Mouse (Mus musculus) hindbrain, embryonic 15.5 days (tissue): ENCODE measurements around the gene Tub. TPM values are rescaled to one million over a fixed set of nuclear protein-coding genes. Genes with fewer than 3 reads are reported as not detected.

Experiments used
- ATAC-seq: fragments of 200-750 bp; cut with Nextera tagmentation; 2 replicates; pipeline ENCODE4 v1.8.0; 2017; ENCODE audit warnings: low read depth, moderate number of reproducible peaks, moderate TSS enrichment; ENCODE audit not compliant: low FRiP score
- H3K27ac ChIP-seq: fragments of 300-500 bp; sonication (generic); replicated peaks from 2 replicates; pipeline ENCODE4 v1.5.1; 2015; ENCODE audit warnings: mild to moderate bottlenecking, inconsistent platforms
- H3K27me3 ChIP-seq: fragments of 300-500 bp; sonication (generic); 2 replicates; pipeline ENCODE4 v1.6.1; 2015; ENCODE audit warnings: control low read depth, inconsistent platforms
- H3K36me3 ChIP-seq: fragments of 300-500 bp; sonication (generic); 2 replicates; pipeline ENCODE4 v1.6.1; 2015; ENCODE audit warnings: control low read depth, inconsistent platforms
- H3K4me1 ChIP-seq: fragments of 300-500 bp; sonication (generic); replicated peaks from 2 replicates; pipeline ENCODE4 v1.6.1; 2015; ENCODE audit warnings: control low read depth, inconsistent platforms
- H3K4me2 ChIP-seq: fragments of 300-500 bp; sonication (generic); 2 replicates; pipeline ENCODE4 v1.6.1; 2015; ENCODE audit warnings: moderate library complexity, mild to moderate bottlenecking, inconsistent platforms
- H3K4me3 ChIP-seq: fragments of 300-500 bp; sonication (generic); 2 replicates; pipeline ENCODE4 v1.5.1; 2015; ENCODE audit warnings: mild to moderate bottlenecking, inconsistent platforms
- H3K9ac ChIP-seq: fragments of 300-500 bp; sonication (generic); 2 replicates; pipeline ENCODE4 v1.6.1; 2015; ENCODE audit warnings: inconsistent platforms
- H3K9me3 ChIP-seq: fragments of 300-500 bp; sonication (generic); 2 replicates; pipeline ENCODE4 v1.6.1; 2016; ENCODE audit warnings: control low read depth, inconsistent platforms
- WGBS: fragments of 180-500 bp; shearing (Covaris S2); methylation state at CpG from one replicate; pipeline ENCODE4 v1.1.7; 2015; 5-methylcytosine and 5-hydroxymethylcytosine counted together
- polyA plus RNA-seq: library from polyadenylated mRNA; unstranded; fragments of >200 nt; fragmentation: Nextera tagmentation; extraction: Ambion mirVana; gene quantifications from 2 replicates; pipeline ENCODE4 v1.2.1, GENCODE M21; 2015

Gene Tub
- polyA plus RNA-seq, 1 experiment from 2014 or later = 51.4 TPM

GRCm38 (mm10) chr7:109016378-109016923 is 66.3 kb downstream of the Tub start:
- H3K36me3 ChIP-seq = no peaks in the 10 kb centered on the region
- 0 out of 2 replicates have a peak overlapping the region, but pooled peaks have one; percentile 3 for H3K4me2 ChIP-seq
- H3K4me3 ChIP-seq = no peak overlapping the region
- 14% methylated on average over 5 of the region's 5 CpGs for WGBS
- no peaks in the 10 kb centered on the region for H3K9me3 ChIP-seq
- H3K27me3 ChIP-seq = no peaks in the 10 kb centered on the region
- H3K27ac ChIP-seq = peak overlapping the region; percentile 63
- H3K9ac ChIP-seq = no peak overlapping the region
- peaks cover 52% of the 10 kb centered on the region for H3K4me1 ChIP-seq
- peak; percentile 57 for ATAC-seq

- ATAC-seq = no peak
- H3K4me2 ChIP-seq = no peak overlapping the region
- peaks cover 24% of the 10 kb centered on the region for H3K4me1 ChIP-seq
- H3K36me3 ChIP-seq = peaks cover 13% of the 10 kb centered on the region
- no peak overlapping the region for H3K4me3 ChIP-seq
- H3K9ac ChIP-seq = no peak overlapping the region
- H3K27me3 ChIP-seq = no peaks in the 10 kb centered on the region
- WGBS = 90% methylated on average over 7 of the region's 7 CpGs
- no peaks in the 10 kb centered on the region for H3K9me3 ChIP-seq
- H3K27ac ChIP-seq = no peak overlapping the region
These were observed 69.1 kb downstream of the Tub start for GRCm38 (mm10) chr7:109019243-109019642.

GRCm38 (mm10) chr7:109021428-109021827 is 71.3 kb downstream of the Tub start:
- no peak overlapping the region for H3K27ac ChIP-seq
- no peak overlapping the region for H3K4me2 ChIP-seq
- H3K27me3 ChIP-seq = no peaks in the 10 kb centered on the region
- peak; percentile 15; the same call in 1 of the 2 replicates for ATAC-seq
- WGBS = 11% methylated on average over 3 of the region's 3 CpGs
- no peak overlapping the region for H3K4me3 ChIP-seq
- peaks cover 8% of the 10 kb centered on the region for H3K4me1 ChIP-seq
- H3K9me3 ChIP-seq = no peaks in the 10 kb centered on the region
- peaks cover 33% of the 10 kb centered on the region for H3K36me3 ChIP-seq
- no peak overlapping the region for H3K9ac ChIP-seq

GRCm38 (mm10) chr7:109025743-109026142 is 75.6 kb downstream of the Tub start:
- Histone ChIP-seq H3K4me3 (no peak overlapping the region), H3K4me2 (no peak overlapping the region), H3K27me3 (no peaks in the 10 kb centered on the region), H3K36me3 (peaks cover 63% of the 10 kb centered on the region), H3K4me1 (no peaks in the 10 kb centered on the region), H3K27ac (no peak overlapping the region), H3K9me3 (no peaks in the 10 kb centered on the region), H3K9ac (no peak overlapping the region)
- ATAC-seq = no peak
- 91% methylated on average over 7 of the region's 7 CpGs for WGBS

DNA sequence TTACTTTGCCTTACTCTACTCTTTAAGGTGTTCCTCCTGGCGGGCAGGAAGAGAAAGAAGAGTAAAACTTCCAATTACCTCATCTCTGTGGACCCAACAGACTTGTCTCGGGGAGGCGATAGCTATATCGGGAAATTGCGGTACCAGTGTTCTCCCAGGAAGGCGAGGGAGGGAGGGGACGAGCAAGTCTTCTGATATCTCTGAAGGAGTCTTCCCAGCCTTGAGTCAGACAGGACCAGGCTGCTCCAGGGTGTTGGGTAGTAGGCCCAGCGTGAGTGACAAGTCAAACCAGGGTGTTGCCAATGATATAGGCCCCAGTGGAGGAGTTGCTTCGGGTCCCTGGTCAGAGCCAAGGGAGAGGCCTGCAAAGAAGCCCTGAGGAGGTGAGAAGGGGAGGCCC is 76.8 kb downstream of the Tub start:
- no peak overlapping the region for H3K4me3 ChIP-seq
- no peak for ATAC-seq
- no peaks in the 10 kb centered on the region for H3K27me3 ChIP-seq
- no peak overlapping the region for H3K27ac ChIP-seq
- H3K36me3 ChIP-seq = peaks cover 63% of the 10 kb centered on the region
- H3K9ac ChIP-seq = no peak overlapping the region
- no peaks in the 10 kb centered on the region for H3K9me3 ChIP-seq
- no peaks in the 10 kb centered on the region for H3K4me1 ChIP-seq
- 92% methylated on average over 9 of the region's 9 CpGs for WGBS
- H3K4me2 ChIP-seq = no peak overlapping the region

DNA sequence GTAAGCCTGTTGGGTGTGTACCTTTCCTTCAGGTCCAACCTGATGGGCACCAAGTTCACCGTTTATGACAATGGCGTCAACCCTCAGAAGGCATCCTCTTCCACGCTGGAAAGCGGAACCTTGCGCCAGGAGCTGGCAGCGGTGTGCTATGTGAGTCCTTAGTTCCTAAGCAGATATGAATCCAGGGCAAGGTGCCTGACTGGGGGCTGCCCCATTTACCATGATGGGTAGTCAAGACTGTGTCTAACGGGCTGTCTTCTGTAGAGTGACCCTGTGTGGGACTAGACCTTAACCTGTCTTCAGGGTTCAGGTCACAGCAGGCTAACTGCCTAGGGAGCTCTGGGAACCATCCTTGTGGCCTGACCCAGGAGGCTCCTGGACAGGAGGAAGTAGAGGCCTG is 77.6 kb downstream of the Tub start:
- H3K4me3 ChIP-seq = no peak overlapping the region
- no peaks in the 10 kb centered on the region for H3K4me1 ChIP-seq
- 96% methylated on average over 7 of the region's 7 CpGs for WGBS
- no peak overlapping the region for H3K9ac ChIP-seq
- 0 out of 2 replicates have a peak, but pooled peaks have one; percentile 21 for ATAC-seq
- H3K27me3 ChIP-seq = no peaks in the 10 kb centered on the region
- no peak overlapping the region for H3K4me2 ChIP-seq
- H3K9me3 ChIP-seq = no peaks in the 10 kb centered on the region
- peaks cover 57% of the 10 kb centered on the region for H3K36me3 ChIP-seq
- H3K27ac ChIP-seq = no peak overlapping the region

DNA sequence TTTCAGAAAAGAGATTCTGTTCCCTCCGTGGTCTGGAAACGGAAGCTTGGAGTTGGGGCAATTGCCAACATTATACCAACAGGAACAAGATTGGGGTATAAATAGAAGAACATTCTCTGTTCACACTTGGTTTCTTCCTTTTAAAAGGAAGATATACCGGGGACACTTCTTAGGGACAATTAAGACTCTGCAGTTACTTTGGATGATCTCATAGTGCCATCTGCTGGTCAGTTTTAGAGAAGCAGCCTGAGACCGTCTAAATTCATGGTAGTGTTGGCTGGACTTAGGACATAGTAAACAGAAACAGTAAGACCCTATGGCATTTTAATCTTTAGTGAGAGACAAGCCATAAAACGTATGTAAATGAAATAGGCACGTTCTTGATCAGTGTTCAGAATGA is 78.1 kb downstream of the Tub start:
- Histone ChIP-seq H3K4me2 (no peak overlapping the region), H3K4me1 (no peaks in the 10 kb centered on the region), H3K9ac (no peak overlapping the region), H3K4me3 (no peak overlapping the region), H3K9me3 (no peaks in the 10 kb centered on the region), H3K27me3 (no peaks in the 10 kb centered on the region), H3K27ac (no peak overlapping the region), H3K36me3 (peaks cover 52% of the 10 kb centered on the region)
- 24% methylated on average over 6 of the region's 6 CpGs for WGBS
- peak; percentile 33; the same call in 1 of the 2 replicates for ATAC-seq

GRCm38 (mm10) chr7:109029961-109030465 is 79.9 kb downstream of the Tub start:
- WGBS = 89% methylated on average over 6 of the region's 6 CpGs

GRCm38 (mm10) chr7:109031331-109031730 is 81.2 kb downstream of the Tub start:
- H3K4me2 ChIP-seq = no peak overlapping the region
- no peak for ATAC-seq
- peaks cover 35% of the 10 kb centered on the region for H3K36me3 ChIP-seq
- no peaks in the 10 kb centered on the region for H3K9me3 ChIP-seq
- WGBS = 86% methylated on average over 3 of the region's 3 CpGs
- no peak overlapping the region for H3K9ac ChIP-seq
- H3K27me3 ChIP-seq = no peaks in the 10 kb centered on the region
- H3K4me3 ChIP-seq = no peak overlapping the region
- no peak overlapping the region for H3K27ac ChIP-seq
- H3K4me1 ChIP-seq = no peaks in the 10 kb centered on the region

More at GRCm38 (mm10) chr7:109029961-109030465, 79.9 kb downstream of the Tub start:
- H3K27me3 ChIP-seq = no peaks in the 10 kb centered on the region
- no peaks in the 10 kb centered on the region for H3K4me1 ChIP-seq
- peaks cover 42% of the 10 kb centered on the region for H3K36me3 ChIP-seq
- H3K9ac ChIP-seq = no peak overlapping the region
- no peak overlapping the region for H3K27ac ChIP-seq
- ATAC-seq = no peak
- H3K4me2 ChIP-seq = no peak overlapping the region
- no peak overlapping the region for H3K4me3 ChIP-seq
- no peaks in the 10 kb centered on the region for H3K9me3 ChIP-seq

- H3K27ac ChIP-seq = no peak overlapping the region
- 89% methylated on average over 2 of the region's 2 CpGs for WGBS
- no peaks in the 10 kb centered on the region for H3K4me1 ChIP-seq
- H3K4me2 ChIP-seq = no peak overlapping the region
- no peaks in the 10 kb centered on the region for H3K9me3 ChIP-seq
- no peak for ATAC-seq
- H3K27me3 ChIP-seq = no peaks in the 10 kb centered on the region
- H3K4me3 ChIP-seq = no peak overlapping the region
- no peak overlapping the region for H3K9ac ChIP-seq
- peaks cover 28% of the 10 kb centered on the region for H3K36me3 ChIP-seq
These were observed 81.9 kb downstream of the Tub start for GRCm38 (mm10) chr7:109032054-109032453.

- Histone ChIP-seq H3K9ac (no peak overlapping the region), H3K36me3 (peaks cover 4% of the 10 kb centered on the region; the same call in 1 of the 2 replicates), H3K4me3 (no peak overlapping the region), H3K27ac (peak overlapping the region; percentile 55; the same call in 1 of the 2 replicates), H3K9me3 (no peaks in the 10 kb centered on the region), H3K4me2 (no peak overlapping the region), H3K27me3 (no peaks in the 10 kb centered on the region), H3K4me1 (no peaks in the 10 kb centered on the region)
- ATAC-seq = peak; percentile 44; the same call in 1 of the 2 replicates
- WGBS = 78% methylated on average over 8 of the region's 8 CpGs
These were observed 88.1 kb downstream of the Tub start for GRCm38 (mm10) chr7:109038121-109038735.

- Histone ChIP-seq H3K4me3 (no peak overlapping the region), H3K4me1 (no peaks in the 10 kb centered on the region), H3K9me3 (no peaks in the 10 kb centered on the region), H3K9ac (no peak overlapping the region), H3K27me3 (no peaks in the 10 kb centered on the region), H3K36me3 (peaks cover 4% of the 10 kb centered on the region; the same call in 1 of the 2 replicates), H3K27ac (peak overlapping the region; percentile 55), H3K4me2 (no peak overlapping the region)
- 44% methylated on average over 1 of the region's 1 CpGs for WGBS
- ATAC-seq = no peak
These were observed 88.8 kb downstream of the Tub start for GRCm38 (mm10) chr7:109038987-109039386.
